Mouse (Mus musculus) intestine, postnatal 0 days (tissue): ENCODE measurements around the gene Pccb. TPM values are rescaled to one million over a fixed set of nuclear protein-coding genes. Genes with fewer than 3 reads are reported as not detected.

ENCODE experiments used
- ATAC-seq: fragments of 200-750 bp; cut with Nextera tagmentation; 2 replicates; pipeline ENCODE4 v1.8.0; 2017; ENCODE audit warnings: mild to moderate bottlenecking, moderate TSS enrichment, moderate library complexity
- H3K27ac ChIP-seq: fragments of 300-500 bp; sonication (generic); 2 replicates; pipeline ENCODE4 v1.5.1; 2014; ENCODE audit warnings: mild to moderate bottlenecking, low read depth, low read length, moderate library complexity
- H3K27me3 ChIP-seq: fragments of 300-500 bp; sonication (generic); replicated peaks from 2 replicates; pipeline ENCODE4 v1.6.1; 2014; ENCODE audit warnings: low read length, mixed read lengths; ENCODE audit not compliant: control insufficient read depth, insufficient read depth
- H3K36me3 ChIP-seq: fragments of 300-500 bp; sonication (generic); 2 replicates; pipeline ENCODE4 v1.6.1; 2014; ENCODE audit warnings: mild to moderate bottlenecking, moderate library complexity; ENCODE audit not compliant: control insufficient read depth, insufficient read depth
- H3K4me1 ChIP-seq: fragments of 300-500 bp; sonication (generic); replicated peaks from 2 replicates; pipeline ENCODE4 v1.6.1; 2014; ENCODE audit warnings: antibody characterized with exemption, low read length, mixed read lengths; ENCODE audit not compliant: control insufficient read depth, insufficient read depth
- H3K4me2 ChIP-seq: fragments of 300-500 bp; sonication (generic); replicated peaks from 2 replicates; pipeline ENCODE4 v1.6.1; 2014; ENCODE audit warnings: low read depth, mild to moderate bottlenecking, moderate library complexity
- H3K4me3 ChIP-seq: fragments of 300-500 bp; sonication (generic); 2 replicates; pipeline ENCODE4 v1.5.1; 2014; ENCODE audit warnings: low read depth, low read length
- H3K9ac ChIP-seq: fragments of 300-500 bp; sonication (generic); 2 replicates; pipeline ENCODE4 v1.6.1; 2014; ENCODE audit warnings: mild to moderate bottlenecking, low read depth, low read length
- H3K9me3 ChIP-seq: fragments of 300-500 bp; sonication (generic); 2 replicates; pipeline ENCODE4 v1.6.1; 2016; ENCODE audit warnings: mixed run types; ENCODE audit not compliant: control insufficient read depth
- CTCF ChIP-seq: sonication (generic); IDR thresholded peaks from 2 replicates; pipeline ENCODE4 v1.5.1; 2016; ENCODE audit warnings: low read depth, mild to moderate bottlenecking, control low read depth, antibody characterized with exemption, moderate library complexity
- WGBS: fragments of 180-500 bp; shearing (Covaris S2); extraction: QIAGEN DNeasy Blood & Tissue Kit; methylation state at CpG from one replicate; pipeline ENCODE4 v1.1.7; 2014; 5-methylcytosine and 5-hydroxymethylcytosine counted together
- polyA plus RNA-seq: library from polyadenylated mRNA; unstranded; fragments of >200 nt; fragmentation: Nextera tagmentation; extraction: Ambion mirVana; gene quantifications from 2 replicates; pipeline ENCODE4 v1.2.1, GENCODE M21; 2015

Pccb gene
- polyA plus RNA-seq, 1 experiment from 2014 or later: 31.2 TPM

- WGBS: 93% methylated on average over 3 of the region's 3 CpGs
- no peaks in the 10 kb centered on the region for H3K36me3 ChIP-seq
- H3K9me3 ChIP-seq: no peaks in the 10 kb centered on the region
- H3K9ac ChIP-seq: no peak overlapping the region
- no peak overlapping the region for H3K4me3 ChIP-seq
- peak; percentile 51 for TF ChIP-seq CTCF
- no peak overlapping the region for H3K27ac ChIP-seq
- H3K4me1 ChIP-seq: no peaks in the 10 kb centered on the region
- H3K4me2 ChIP-seq: no peak overlapping the region
- ATAC-seq: no peak
- no peaks in the 10 kb centered on the region for H3K27me3 ChIP-seq
Observed at GRCm38 (mm10) chr9:101069781-101070180, 35.1 kb upstream of the Pccb start.

DNA sequence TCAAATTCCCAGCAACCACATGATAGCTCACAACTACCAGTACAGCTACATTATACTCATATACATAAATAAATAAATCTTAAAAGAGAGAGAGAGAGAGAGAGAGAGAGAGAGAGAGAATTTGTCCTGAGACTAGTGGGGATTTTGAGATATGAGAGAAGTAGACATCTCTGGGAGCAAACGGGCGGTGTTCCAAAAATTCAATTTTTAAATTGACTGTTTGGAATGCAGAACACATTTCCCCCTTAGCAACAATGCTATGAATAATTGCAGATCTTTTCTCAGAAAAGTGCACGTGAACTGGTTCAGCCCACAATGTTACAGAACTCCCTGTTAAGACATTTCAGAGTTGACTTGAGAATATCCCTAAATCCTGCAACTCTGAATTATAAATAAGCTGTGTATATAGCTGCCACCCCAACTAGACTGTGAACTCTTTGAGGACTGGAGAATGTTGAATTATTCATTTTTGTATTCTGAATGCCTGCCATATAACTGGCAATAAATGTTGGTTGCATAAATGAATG, 30.4 kb upstream of the Pccb start:
- Histone ChIP-seq H3K9ac (no peak overlapping the region), H3K27me3 (no peaks in the 10 kb centered on the region), H3K27ac (no peak overlapping the region), H3K36me3 (no peaks in the 10 kb centered on the region), H3K4me3 (no peak overlapping the region), H3K4me2 (no peak overlapping the region), H3K4me1 (no peaks in the 10 kb centered on the region), H3K9me3 (no peaks in the 10 kb centered on the region)
- 81% methylated on average over 3 of the region's 3 CpGs for WGBS
- ATAC-seq: no peak
- TF ChIP-seq CTCF: no peak

GRCm38 (mm10) chr9:101062253-101062780, 27.6 kb upstream of the Pccb start:
- no peak for ATAC-seq

DNA sequence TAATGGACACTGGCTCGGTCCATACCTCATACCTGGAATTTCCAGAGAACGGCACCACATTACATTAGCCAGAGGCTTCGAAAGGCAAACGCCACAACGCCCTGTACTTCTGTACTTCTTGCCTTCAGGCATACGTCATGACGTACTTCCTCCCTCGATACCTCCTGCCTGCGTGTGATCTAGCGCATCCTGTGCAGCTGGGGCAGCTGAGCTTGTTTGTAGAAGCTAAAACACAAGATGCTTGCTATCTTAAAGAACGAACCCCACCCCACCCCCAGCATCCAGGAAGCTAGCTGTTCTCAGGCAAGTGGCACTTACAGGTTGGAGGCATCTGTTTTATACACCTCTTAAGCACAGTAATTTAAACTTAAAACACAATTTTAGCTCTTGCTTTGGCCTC, 26.3 kb upstream of the Pccb start:
- H3K27me3 ChIP-seq: no peaks in the 10 kb centered on the region
- WGBS: 59% methylated on average over 11 of the region's 11 CpGs
- H3K9ac ChIP-seq: no peak overlapping the region
- no peak for TF ChIP-seq CTCF
- no peak for ATAC-seq
- H3K4me1 ChIP-seq: no peaks in the 10 kb centered on the region
- no peak overlapping the region for H3K4me2 ChIP-seq
- no peaks in the 10 kb centered on the region for H3K36me3 ChIP-seq
- H3K4me3 ChIP-seq: no peak overlapping the region
- no peak overlapping the region for H3K27ac ChIP-seq
- H3K9me3 ChIP-seq: no peaks in the 10 kb centered on the region

More at GRCm38 (mm10) chr9:101062253-101062780, 27.6 kb upstream of the Pccb start:
- no peaks in the 10 kb centered on the region for H3K4me1 ChIP-seq
- no peaks in the 10 kb centered on the region for H3K9me3 ChIP-seq
- no peak overlapping the region for H3K4me3 ChIP-seq
- H3K27ac ChIP-seq: no peak overlapping the region
- H3K4me2 ChIP-seq: no peak overlapping the region
- H3K9ac ChIP-seq: no peak overlapping the region
- 68% methylated on average over 6 of the region's 6 CpGs for WGBS
- no peak for TF ChIP-seq CTCF
- no peaks in the 10 kb centered on the region for H3K27me3 ChIP-seq
- H3K36me3 ChIP-seq: no peaks in the 10 kb centered on the region

DNA sequence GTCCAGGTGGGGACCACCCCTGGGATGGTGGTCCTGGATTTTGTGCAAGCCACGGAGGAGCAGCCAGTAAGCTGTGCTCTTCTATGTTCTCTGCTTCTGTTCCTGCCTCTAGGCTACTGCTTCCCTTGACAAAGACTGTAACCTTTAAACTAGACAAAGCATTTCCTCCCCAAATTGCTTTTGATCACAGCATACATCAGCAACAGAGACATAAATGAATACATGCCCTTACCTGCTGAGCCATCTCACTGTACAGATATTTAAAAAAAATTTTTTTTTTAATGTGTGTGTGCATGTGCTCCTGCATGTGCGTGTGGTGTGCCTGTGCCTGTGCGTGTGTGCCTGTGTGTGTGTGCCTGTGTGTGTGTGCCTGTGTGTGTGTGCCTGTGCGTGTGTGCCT, 22.5 kb upstream of the Pccb start:
- H3K27ac ChIP-seq: no peak overlapping the region
- 89% methylated on average over 4 of the region's 4 CpGs for WGBS

GRCm38 (mm10) chr9:101053279-101053678, 18.6 kb upstream of the Pccb start:
- Histone ChIP-seq H3K4me3 (no peak overlapping the region), H3K9ac (no peak overlapping the region), H3K4me1 (no peaks in the 10 kb centered on the region), H3K36me3 (no peaks in the 10 kb centered on the region), H3K27ac (peak overlapping the region; percentile 67), H3K4me2 (peak overlapping the region; percentile 4), H3K27me3 (no peaks in the 10 kb centered on the region), H3K9me3 (no peaks in the 10 kb centered on the region)
- TF ChIP-seq CTCF: peak; percentile 63
- 24% methylated on average over 14 of the region's 14 CpGs for WGBS
- ATAC-seq: peak; percentile 88

More for the DNA sequence above, 22.5 kb upstream of the Pccb start:
- no peaks in the 10 kb centered on the region for H3K9me3 ChIP-seq
- no peaks in the 10 kb centered on the region for H3K4me1 ChIP-seq
- peak; percentile 5; the same call in 1 of the 2 replicates for ATAC-seq
- TF ChIP-seq CTCF: no peak
- no peak overlapping the region for H3K4me2 ChIP-seq
- H3K27me3 ChIP-seq: no peaks in the 10 kb centered on the region
- H3K4me3 ChIP-seq: no peak overlapping the region
- H3K36me3 ChIP-seq: no peaks in the 10 kb centered on the region
- H3K9ac ChIP-seq: no peak overlapping the region
